In the genomic region with DNA sequence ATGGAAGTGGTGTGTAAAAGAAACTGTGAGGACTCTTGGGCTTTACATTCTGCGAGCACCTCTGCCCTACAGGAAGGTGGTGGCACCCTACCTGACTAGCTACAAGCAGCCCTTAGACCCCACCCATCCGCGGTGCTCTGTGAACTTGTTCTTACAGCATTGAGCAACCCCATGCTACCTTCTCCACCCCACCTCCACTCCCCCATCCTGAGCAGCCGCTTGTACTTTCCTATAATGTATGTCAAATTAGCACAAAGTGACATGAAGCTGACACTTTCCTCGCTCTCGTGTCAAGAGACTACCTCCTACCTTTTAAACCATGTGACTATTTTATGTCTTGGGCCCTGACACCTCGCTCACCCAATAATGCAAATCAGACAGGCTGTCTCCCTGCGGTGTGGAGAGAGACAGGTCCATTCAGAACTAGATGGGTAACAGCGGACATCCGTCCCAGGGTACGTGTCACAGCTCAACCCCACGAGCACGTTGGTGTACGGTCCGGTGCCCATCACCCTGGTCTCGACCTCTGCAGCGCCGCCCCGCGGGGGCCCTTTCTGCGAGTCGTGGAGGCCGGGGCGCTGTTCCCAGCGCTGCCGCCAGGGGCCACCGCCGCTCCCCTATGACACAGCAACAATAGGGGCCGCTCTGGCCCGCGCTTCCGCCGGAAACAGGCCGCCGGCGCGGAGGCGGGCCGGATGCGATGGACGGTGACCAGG, we compare ENCODE assay signal across 8 mouse cellular contexts. TPM values are rescaled to one million over a fixed set of nuclear protein-coding genes. Genes with fewer than 3 reads are reported as not detected.
A peak's percentile ranks its signal among the peaks of the same experiment; 100 is the strongest.
DNase-seq lines count a peak whose midpoint lies in the region; ATAC-seq and TF ChIP-seq lines count a peak whose summit lies in the region.

A gene (plus strand): TSS at position 680 of the 716 bp plus-strand sequence.

- H3K9me3 ChIP-seq in embryonic facial prominence, embryonic 15.5 days (replicated peaks): no peaks in the 10 kb centered on the region
- no peaks in the 10 kb centered on the region for H3K9me3 ChIP-seq in kidney, embryonic 14.5 days (ENCODE audit: control insufficient read depth, low read length)
- no peaks in the 10 kb centered on the region for H3K9me3 ChIP-seq in limb, embryonic 15.5 days

- ATAC-seq in embryonic facial prominence, embryonic 15.5 days (ENCODE audit: insufficient number of reproducible peaks, low FRiP score, low TSS enrichment, low read depth): peak; percentile 99
- peak; percentile 99 for ATAC-seq in kidney, embryonic 14.5 days (ENCODE audit: low FRiP score, low TSS enrichment)
- ATAC-seq in limb, embryonic 15.5 days (ENCODE audit: insufficient number of reproducible peaks, low FRiP score, low TSS enrichment, low read depth): peak; percentile 97

- 5% methylated on average over 41 of the region's 41 CpGs for WGBS in bone marrow, adult 2 months
- WGBS in embryonic facial prominence, embryonic 15.5 days: 4% methylated on average over 41 of the region's 41 CpGs
- WGBS in kidney, embryonic 14.5 days: 4% methylated on average over 35 of the region's 41 CpGs
- WGBS in limb, embryonic 15.5 days: 4% methylated on average over 41 of the region's 41 CpGs

- no peaks in the 10 kb centered on the region for H3K27me3 ChIP-seq in embryonic facial prominence, embryonic 15.5 days
- no peaks in the 10 kb centered on the region for H3K27me3 ChIP-seq in kidney, embryonic 14.5 days (ENCODE audit: control insufficient read depth, insufficient read depth, low read length)
- no peaks in the 10 kb centered on the region for H3K27me3 ChIP-seq in limb, embryonic 15.5 days

- peak within 1 kb of the TSS; percentile 85 for H3K4me2 ChIP-seq in embryonic facial prominence, embryonic 15.5 days (replicated peaks)
- peak within 1 kb of the TSS; percentile 90 for H3K4me2 ChIP-seq in kidney, embryonic 14.5 days (replicated peaks; ENCODE audit: low read depth, low read length)
- peak within 1 kb of the TSS; percentile 90 for H3K4me2 ChIP-seq in limb, embryonic 15.5 days

- peaks cover 5% of the 10 kb centered on the region for H3K4me1 ChIP-seq in bone marrow, adult 2 months (ENCODE audit: control insufficient read depth, insufficient read depth, low read length)
- peaks cover 25% of the 10 kb centered on the region for H3K4me1 ChIP-seq in embryonic facial prominence, embryonic 15.5 days
- H3K4me1 ChIP-seq in kidney, embryonic 14.5 days (ENCODE audit: control insufficient read depth, insufficient read depth, low read length): peaks cover 18% of the 10 kb centered on the region
- H3K4me1 ChIP-seq in limb, embryonic 15.5 days: peaks cover 27% of the 10 kb centered on the region

- peak within 1 kb of the TSS; percentile 79 for H3K4me3 ChIP-seq in bone marrow, adult 2 months (replicated peaks; ENCODE audit: control insufficient read depth, low read depth, low read length)
- peak within 1 kb of the TSS; percentile 99 for H3K4me3 ChIP-seq in embryonic facial prominence, embryonic 15.5 days (replicated peaks)
- H3K4me3 ChIP-seq in kidney, embryonic 14.5 days (ENCODE audit: low read length): peak within 1 kb of the TSS; percentile 62
- H3K4me3 ChIP-seq in limb, embryonic 15.5 days: peak within 1 kb of the TSS; percentile 100

- TF ChIP-seq CTCF in bone marrow, adult 2 months (IDR thresholded peaks at IDR 0.05; ENCODE audit: control insufficient read depth, insufficient read depth, low read length): peak; percentile 73

- peak within 1 kb of the TSS; percentile 97 for H3K9ac ChIP-seq in embryonic facial prominence, embryonic 15.5 days
- H3K9ac ChIP-seq in kidney, embryonic 14.5 days (ENCODE audit: low read depth, low read length): peak within 1 kb of the TSS; percentile 80
- peak within 1 kb of the TSS; percentile 94 for H3K9ac ChIP-seq in limb, embryonic 15.5 days

- peaks cover 26% of the 10 kb centered on the region for H3K36me3 ChIP-seq in embryonic facial prominence, embryonic 15.5 days
- H3K36me3 ChIP-seq in kidney, embryonic 14.5 days (ENCODE audit: control insufficient read depth, insufficient read depth, low read length): peaks cover 29% of the 10 kb centered on the region
- H3K36me3 ChIP-seq in limb, embryonic 15.5 days: peaks cover 30% of the 10 kb centered on the region

- DNase-seq in 416B (ENCODE audit: low read depth): peak; percentile 96
- DNase-seq in heart, adult 9 months (ENCODE audit: low spot score in 2 of 2): peak; percentile 97 to 98
- peak; percentile 94 to 96 for DNase-seq in monocyte, adult 2 months (ENCODE audit: low read depth in 1 of 2, low spot score in 2 of 2)
- peak; percentile 97 for DNase-seq in spleen, postnatal 36 days (ENCODE audit: low spot score in 2 of 2)

- peak within 1 kb of the TSS; percentile 95 for H3K27ac ChIP-seq in bone marrow, adult 2 months (ENCODE audit: control insufficient read depth, insufficient read depth, low read depth, low read length, poor library complexity)
- peak within 1 kb of the TSS; percentile 92 for H3K27ac ChIP-seq in embryonic facial prominence, embryonic 15.5 days (replicated peaks)
- peak within 1 kb of the TSS; percentile 74 for H3K27ac ChIP-seq in kidney, embryonic 14.5 days (ENCODE audit: low read depth, low read length)
- H3K27ac ChIP-seq in limb, embryonic 15.5 days: peak within 1 kb of the TSS; percentile 93

- 0 out of 2 replicates have a peak, but pooled peaks have one; percentile 20 for TF ChIP-seq POLR2A in bone marrow, adult 2 months (IDR thresholded peaks at IDR 0.05; ENCODE audit: borderline replicate concordance, control insufficient read depth, low read depth, low read length)

RNA-seq across cellular contexts. Expression of the gene that starts here (rescaled TPM):
- polyA plus RNA-seq in bone marrow, adult 2 months (2011; ENCODE audit: insufficient read depth, insufficient read length, low replicate concordance, missing spikeins): 45.5 and 50.2 TPM in 2 replicates
- polyA plus RNA-seq in embryonic facial prominence, embryonic 15.5 days (2015; fragmentation: Nextera tagmentation; extraction: Ambion mirVana): 176 and 190 TPM in 2 replicates
- 159 and 160 TPM in 2 replicates for polyA plus RNA-seq in kidney, embryonic 14.5 days (2014; fragmentation: Nextera tagmentation; extraction: Ambion mirVana)
- polyA plus RNA-seq in limb, embryonic 15.5 days (2015; fragmentation: Nextera tagmentation; extraction: Ambion mirVana): 165 and 185 TPM in 2 replicates

Comparison
In these comparisons a context has a peak if more than half of its experiments do, and no peak if none do; other contexts are left out.
1. Peak in every context shown above with its lines: DNase-seq, ATAC-seq, H3K4me3 ChIP-seq and H3K27ac ChIP-seq.